19 mouse cellular contexts compared by ENCODE assay signal in the genomic region with DNA sequence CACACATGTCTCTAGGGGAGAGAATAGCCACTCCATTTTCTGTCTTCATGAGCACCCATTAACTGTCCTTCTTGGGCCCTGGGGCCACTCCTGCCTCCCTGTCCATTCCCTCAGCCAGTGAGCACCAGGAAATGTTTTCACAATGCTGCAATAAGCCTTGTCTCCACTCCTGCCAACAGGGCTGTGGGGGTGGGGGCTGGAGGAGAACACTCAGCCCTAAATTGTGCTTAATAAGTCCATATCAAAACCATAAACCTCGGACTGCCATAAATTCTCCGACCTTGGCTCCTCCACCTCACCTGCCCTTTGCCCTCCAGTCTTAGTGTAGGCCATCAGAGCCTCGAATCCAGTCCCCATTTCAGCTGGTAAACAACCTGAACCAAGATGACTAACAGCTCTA. TPM values are rescaled to one million over a fixed set of nuclear protein-coding genes. Genes with fewer than 3 reads are reported as not detected.
DNase-seq lines count a peak whose midpoint lies in the region; ATAC-seq and TF ChIP-seq lines count a peak whose summit lies in the region.
"Had no signal": no experiment of that assay in that cellular context is flagged by ENCODE, and none has a peak within 500 bp of the region (broad histone marks: within the 10 kb centered on the region; RNA-seq: fewer than 3 reads in every experiment).

No protein-coding gene starts in this region.

- ATAC-seq in intestine, embryonic 16.5 days = peak; percentile 80
- 0 out of 2 replicates have a peak, but pooled peaks have one; percentile 39 for ATAC-seq in stomach, postnatal 0 days (ENCODE audit: low FRiP score, low TSS enrichment)
- ATAC-seq: forebrain, embryonic 14.5 days had no signal

- no peak overlapping the region for H3K4me2 ChIP-seq in intestine, embryonic 16.5 days (ENCODE audit: low read depth, low read length)
- H3K4me2 ChIP-seq in stomach, postnatal 0 days (replicated peaks; ENCODE audit: low read depth) = no peak overlapping the region
- H3K4me2 ChIP-seq: hindbrain, embryonic 12.5 days had no signal

- TF ChIP-seq CTCF in liver, adult 2 months (IDR thresholded peaks at IDR 0.05; ENCODE audit: low read depth, low read length) = no peak
- no peak for TF ChIP-seq CTCF in stomach, postnatal 0 days (IDR thresholded peaks at IDR 0.05; ENCODE audit: low read depth)

- no peaks in the 10 kb centered on the region for H3K9me3 ChIP-seq in intestine, embryonic 16.5 days (ENCODE audit: control insufficient read depth, low read length)
- no peaks in the 10 kb centered on the region for H3K9me3 ChIP-seq in stomach, postnatal 0 days (ENCODE audit: control insufficient read depth, low read length)
- H3K9me3 ChIP-seq in forebrain, embryonic 10.5 days = no peaks in the 10 kb centered on the region
- H3K9me3 ChIP-seq: embryonic facial prominence, embryonic 10.5 days; heart, embryonic 10.5 days; hindbrain, embryonic 12.5 days had no signal

- H3K4me1 ChIP-seq in liver, adult 2 months (ENCODE audit: control insufficient read depth, insufficient read depth, low read length) = peaks cover 17% of the 10 kb centered on the region
- peaks cover 28% of the 10 kb centered on the region for H3K4me1 ChIP-seq in intestine, embryonic 16.5 days (ENCODE audit: control insufficient read depth, insufficient read depth, low read length)
- H3K4me1 ChIP-seq in stomach, postnatal 0 days (replicated peaks; ENCODE audit: control insufficient read depth, insufficient read depth) = no peaks in the 10 kb centered on the region
- H3K4me1 ChIP-seq in forebrain, embryonic 10.5 days = peaks cover 5% of the 10 kb centered on the region; the same call in 1 of the 2 replicates
- H3K4me1 ChIP-seq: heart, embryonic 10.5 days; hindbrain, embryonic 12.5 days had no signal

- H3K36me3 ChIP-seq in liver, adult 2 months (ENCODE audit: control insufficient read depth, insufficient read depth, low read length) = peaks cover 22% of the 10 kb centered on the region
- no peaks in the 10 kb centered on the region for H3K36me3 ChIP-seq in intestine, embryonic 16.5 days (ENCODE audit: control insufficient read depth, insufficient read depth, low read length)
- H3K36me3 ChIP-seq in stomach, postnatal 0 days (ENCODE audit: control insufficient read depth, insufficient read depth, low read length) = no peaks in the 10 kb centered on the region
- no peaks in the 10 kb centered on the region for H3K36me3 ChIP-seq in forebrain, embryonic 10.5 days (replicated peaks)
- H3K36me3 ChIP-seq: embryonic facial prominence, embryonic 10.5 days; heart, embryonic 10.5 days; hindbrain, embryonic 12.5 days had no signal

- H3K27me3 ChIP-seq in liver, adult 2 months (ENCODE audit: control insufficient read depth, insufficient read depth, low read length) = no peaks in the 10 kb centered on the region
- H3K27me3 ChIP-seq in intestine, embryonic 16.5 days (replicated peaks; ENCODE audit: control insufficient read depth, insufficient read depth, low read length) = no peaks in the 10 kb centered on the region
- no peaks in the 10 kb centered on the region for H3K27me3 ChIP-seq in stomach, postnatal 0 days (ENCODE audit: control insufficient read depth, insufficient read depth, low read length)
- no peaks in the 10 kb centered on the region for H3K27me3 ChIP-seq in forebrain, embryonic 10.5 days (ENCODE audit: poor library complexity, severe bottlenecking)
- H3K27me3 ChIP-seq: hindbrain, embryonic 12.5 days had no signal

- no peaks in the 10 kb centered on the region for H3K79me2 ChIP-seq in liver, adult 2 months (ENCODE audit: control insufficient read depth, insufficient read depth, low read length)

- peak; percentile 69 for DNase-seq in liver, adult 2 months (ENCODE audit: extremely low read depth, low read depth, low spot score)
- DNase-seq in liver (no peak), adipocyte (ENCODE audit: low spot score) (peak; percentile 55)
- no peak for DNase-seq in stomach, postnatal 0 days (ENCODE audit: low spot score)
- no peak for DNase-seq in forebrain, embryonic 10.5 days (ENCODE audit: extremely low spot score, low spot score)
- no peak for DNase-seq in kidney, adult 11 months
- DNase-seq: adrenal gland, postnatal 36 days; cerebellum, adult 2 months; cerebellum, postnatal 10 days; gastrocnemius, adult 2 months; gastrocnemius, postnatal 36 days; heart, adult 11 months; heart, postnatal 10 days; heart, postnatal 4 days had no signal

- TF ChIP-seq EP300 in stomach, postnatal 0 days (optimal IDR thresholded peaks at IDR 0.05) = no peak

- H3K4me3 ChIP-seq in liver, adult 2 months (ENCODE audit: insufficient read depth, low read depth, low read length) = no peak overlapping the region
- H3K4me3 ChIP-seq in intestine, embryonic 16.5 days (ENCODE audit: low read length) = no peak overlapping the region
- H3K4me3 ChIP-seq in stomach, postnatal 0 days (ENCODE audit: low read depth, low read length) = no peak overlapping the region
- H3K4me3 ChIP-seq in forebrain, embryonic 10.5 days = no peak overlapping the region
- H3K4me3 ChIP-seq: embryonic facial prominence, embryonic 10.5 days; gastrocnemius, adult 2 months; heart, embryonic 10.5 days; hindbrain, embryonic 12.5 days had no signal

- peak overlapping the region; percentile 98 for H3K27ac ChIP-seq in liver, adult 2 months (replicated peaks; ENCODE audit: insufficient read depth, low read depth, low read length)
- H3K27ac ChIP-seq in intestine, embryonic 16.5 days (ENCODE audit: low read length) = peak overlapping the region; percentile 76
- H3K27ac ChIP-seq in stomach, postnatal 0 days (replicated peaks) = no peak overlapping the region
- no peak overlapping the region for H3K27ac ChIP-seq in forebrain, embryonic 10.5 days
- H3K27ac ChIP-seq: embryonic facial prominence, embryonic 10.5 days; gastrocnemius, adult 2 months; heart, embryonic 10.5 days; hindbrain, embryonic 12.5 days had no signal

- 0 out of 2 replicates have a peak overlapping the region, but pooled peaks have one; percentile 14 for H3K9ac ChIP-seq in liver, adult 2 months (ENCODE audit: low read depth, low read length)
- no peak overlapping the region for H3K9ac ChIP-seq in intestine, embryonic 16.5 days (ENCODE audit: low read depth, low read length)
- H3K9ac ChIP-seq in stomach, postnatal 0 days (ENCODE audit: low read length) = no peak overlapping the region
- H3K9ac ChIP-seq: hindbrain, embryonic 12.5 days had no signal

- 20% methylated on average over 3 of the region's 3 CpGs for WGBS in liver, adult 2 months
- 55% methylated on average over 3 of the region's 3 CpGs for WGBS in intestine, embryonic 16.5 days
- 67% methylated on average over 3 of the region's 3 CpGs for WGBS in stomach, postnatal 0 days
- 85% methylated on average over 3 of the region's 3 CpGs for WGBS in forebrain, embryonic 10.5 days

- no peak for TF ChIP-seq POLR2A in liver, adult 2 months (IDR thresholded peaks at IDR 0.05; ENCODE audit: extremely low read depth, insufficient read depth, low read length)

RNA-seq across cellular contexts. Expression of gene Ttpal, which starts 27.8 kb away (rescaled TPM):
- 9.3 and 9.7 TPM in 2 replicates for total RNA-seq in liver, adult 2 months (2014; rRNA removed)
- polyA plus RNA-seq in liver, adult 2 months (2012; rRNA removed) = 8.1 and 12.4 TPM in 2 replicates
- 22.2 and 22.9 TPM in 2 replicates for polyA plus RNA-seq in intestine, embryonic 16.5 days (2015; fragmentation: Nextera tagmentation; extraction: Ambion mirVana)
- polyA plus RNA-seq in stomach, postnatal 0 days (2015; fragmentation: Nextera tagmentation; extraction: Ambion mirVana) = 19.9 and 20.8 TPM in 2 replicates
- 32.3 and 34.5 TPM in 2 replicates for polyA plus RNA-seq in forebrain, embryonic 10.5 days (2016; fragmentation: Nextera tagmentation; extraction: Ambion mirVana)

Comparison
In these comparisons a context has a peak if more than half of its experiments do, and no peak if none do; other contexts are left out.
1. DNase-seq: peak in liver, adult 2 months (single experiment) and adipocyte (single experiment); none in liver (single experiment), stomach, postnatal 0 days (single experiment), forebrain, embryonic 10.5 days (single experiment) and kidney, adult 11 months (single experiment).
2. H3K27ac ChIP-seq: peak in liver, adult 2 months (single experiment) and intestine, embryonic 16.5 days (single experiment); none in stomach, postnatal 0 days (single experiment) and forebrain, embryonic 10.5 days (single experiment).